Mouse (Mus musculus) brain, embryonic 14.5 days (tissue): ENCODE data around the gene Tm9sf3.

Experiments used
- CTCF ChIP-seq: fragments of 200-500 bp; IDR thresholded peaks from 2 replicates; pipeline ENCODE4 v1.5.1; 2012; ENCODE audit warnings: inconsistent platforms, mild to moderate bottlenecking, moderate library complexity, borderline replicate concordance; ENCODE audit not compliant: insufficient read depth, insufficient read length; ENCODE audit errors: extremely low read depth
- POLR2A ChIP-seq: fragments of 200-500 bp; IDR thresholded peaks from 2 replicates; pipeline ENCODE4 v1.6.1; 2012; ENCODE audit warnings: mild to moderate bottlenecking, inconsistent platforms, borderline replicate concordance; ENCODE audit not compliant: poor library complexity, insufficient read depth, insufficient read length, severe bottlenecking; ENCODE audit errors: extremely low read depth

DNA sequence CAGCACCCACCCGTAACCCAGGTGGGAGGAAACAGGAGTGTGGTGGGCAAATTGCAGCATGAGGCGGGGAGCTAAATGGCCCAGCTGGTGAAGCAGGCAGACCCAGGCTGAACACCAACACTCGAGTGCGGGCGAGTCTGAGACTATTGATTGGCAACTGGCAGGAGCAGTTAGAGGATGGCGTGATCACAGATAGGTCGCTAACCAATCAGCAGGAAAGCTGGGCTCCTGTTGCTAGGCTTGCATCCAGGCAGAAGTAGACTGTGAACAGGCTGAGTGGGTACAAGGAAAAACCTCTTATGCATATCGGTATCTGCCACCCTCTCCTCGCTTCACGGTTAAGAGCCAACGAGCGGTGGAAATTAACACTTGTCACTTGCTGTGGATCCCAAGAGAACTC, 66.2 kb downstream of the Tm9sf3 start:
- no peak for TF ChIP-seq CTCF
- TF ChIP-seq POLR2A: no peak
